Mouse (Mus musculus): ENCODE results near the gene Sema6d. TPM values are rescaled to one million over a fixed set of nuclear protein-coding genes. Genes with fewer than 3 reads are reported as not detected.

Sema6d gene
- polyA plus RNA-seq, 1 experiment: 0.60 TPM

GRCm38 (mm10) chr2:124369991-124370390, 280.2 kb downstream of the Sema6d start:
- Histone ChIP-seq H3K4me1 (ENCODE audit: control insufficient read depth, insufficient read depth, low read length) (no peaks in the 10 kb centered on the region), H3K27me3 (ENCODE audit: control insufficient read depth, insufficient read depth, low read length, poor library complexity, severe bottlenecking) (no peaks in the 10 kb centered on the region), H3K4me3 (ENCODE audit: low read depth, low read length) (no peak overlapping the region), H3K9ac (ENCODE audit: low read depth, poor library complexity, severe bottlenecking) (no peak overlapping the region), H3K36me3 (ENCODE audit: control insufficient read depth, insufficient read depth, low read length, poor library complexity, severe bottlenecking) (no peaks in the 10 kb centered on the region), H3K27ac (ENCODE audit: insufficient read depth, low read length) (no peak overlapping the region), H3K9me3 (replicated peaks; ENCODE audit: control insufficient read depth, insufficient read depth, low read length, poor library complexity, severe bottlenecking) (no peaks in the 10 kb centered on the region)
- TF ChIP-seq EP300 (IDR thresholded peaks at IDR 0.05; ENCODE audit: insufficient read depth, low read depth, low read length) (no peak), POLR2A (IDR thresholded peaks at IDR 0.05; ENCODE audit: insufficient read depth, low read length) (no peak), CTCF (IDR thresholded peaks at IDR 0.05; ENCODE audit: low read depth, low read length) (no peak)

GRCm38 (mm10) chr2:124371363-124371762, 281.6 kb downstream of the Sema6d start:
- no peak overlapping the region for H3K4me3 ChIP-seq (ENCODE audit: low read depth, low read length)
- no peak for TF ChIP-seq EP300 (IDR thresholded peaks at IDR 0.05; ENCODE audit: insufficient read depth, low read depth, low read length)
- no peak for TF ChIP-seq CTCF (IDR thresholded peaks at IDR 0.05; ENCODE audit: low read depth, low read length)
- TF ChIP-seq POLR2A (IDR thresholded peaks at IDR 0.05; ENCODE audit: insufficient read depth, low read length): no peak
- no peak overlapping the region for H3K27ac ChIP-seq (ENCODE audit: insufficient read depth, low read length)
- no peaks in the 10 kb centered on the region for H3K36me3 ChIP-seq (ENCODE audit: control insufficient read depth, insufficient read depth, low read length, poor library complexity, severe bottlenecking)
- H3K9ac ChIP-seq (ENCODE audit: low read depth, poor library complexity, severe bottlenecking): no peak overlapping the region
- H3K9me3 ChIP-seq (replicated peaks; ENCODE audit: control insufficient read depth, insufficient read depth, low read length, poor library complexity, severe bottlenecking): no peaks in the 10 kb centered on the region
- no peaks in the 10 kb centered on the region for H3K27me3 ChIP-seq (ENCODE audit: control insufficient read depth, insufficient read depth, low read length, poor library complexity, severe bottlenecking)
- no peaks in the 10 kb centered on the region for H3K4me1 ChIP-seq (ENCODE audit: control insufficient read depth, insufficient read depth, low read length)

- Histone ChIP-seq H3K4me1 (ENCODE audit: control insufficient read depth, insufficient read depth, low read length) (no peaks in the 10 kb centered on the region), H3K27me3 (ENCODE audit: control insufficient read depth, insufficient read depth, low read length, poor library complexity, severe bottlenecking) (no peaks in the 10 kb centered on the region), H3K9me3 (replicated peaks; ENCODE audit: control insufficient read depth, insufficient read depth, low read length, poor library complexity, severe bottlenecking) (no peaks in the 10 kb centered on the region), H3K27ac (ENCODE audit: insufficient read depth, low read length) (no peak overlapping the region), H3K4me3 (ENCODE audit: low read depth, low read length) (no peak overlapping the region), H3K36me3 (ENCODE audit: control insufficient read depth, insufficient read depth, low read length, poor library complexity, severe bottlenecking) (no peaks in the 10 kb centered on the region), H3K9ac (ENCODE audit: low read depth, poor library complexity, severe bottlenecking) (no peak overlapping the region)
- TF ChIP-seq CTCF (IDR thresholded peaks at IDR 0.05; ENCODE audit: low read depth, low read length): no peak
- no peak for TF ChIP-seq POLR2A (IDR thresholded peaks at IDR 0.05; ENCODE audit: insufficient read depth, low read length)
- no peak for TF ChIP-seq EP300 (IDR thresholded peaks at IDR 0.05; ENCODE audit: insufficient read depth, low read depth, low read length)
Observed at GRCm38 (mm10) chr2:124385053-124385452, 295.3 kb downstream of the Sema6d start.

- H3K4me3 ChIP-seq (ENCODE audit: low read depth, low read length): no peak overlapping the region
- H3K27ac ChIP-seq (ENCODE audit: insufficient read depth, low read length): no peak overlapping the region
- TF ChIP-seq POLR2A (IDR thresholded peaks at IDR 0.05; ENCODE audit: insufficient read depth, low read length) (no peak), EP300 (IDR thresholded peaks at IDR 0.05; ENCODE audit: insufficient read depth, low read depth, low read length) (no peak), CTCF (IDR thresholded peaks at IDR 0.05; ENCODE audit: low read depth, low read length) (no peak)
- no peaks in the 10 kb centered on the region for H3K9me3 ChIP-seq (replicated peaks; ENCODE audit: control insufficient read depth, insufficient read depth, low read length, poor library complexity, severe bottlenecking)
- H3K36me3 ChIP-seq (ENCODE audit: control insufficient read depth, insufficient read depth, low read length, poor library complexity, severe bottlenecking): no peaks in the 10 kb centered on the region
- no peaks in the 10 kb centered on the region for H3K27me3 ChIP-seq (ENCODE audit: control insufficient read depth, insufficient read depth, low read length, poor library complexity, severe bottlenecking)
- no peak overlapping the region for H3K9ac ChIP-seq (ENCODE audit: low read depth, poor library complexity, severe bottlenecking)
- no peaks in the 10 kb centered on the region for H3K4me1 ChIP-seq (ENCODE audit: control insufficient read depth, insufficient read depth, low read length)
Observed at GRCm38 (mm10) chr2:124385722-124386121, 296.0 kb downstream of the Sema6d start.

GRCm38 (mm10) chr2:124388269-124388668, 298.5 kb downstream of the Sema6d start:
- Histone ChIP-seq H3K27ac (ENCODE audit: insufficient read depth, low read length) (no peak overlapping the region), H3K9ac (ENCODE audit: low read depth, poor library complexity, severe bottlenecking) (no peak overlapping the region), H3K27me3 (ENCODE audit: control insufficient read depth, insufficient read depth, low read length, poor library complexity, severe bottlenecking) (no peaks in the 10 kb centered on the region), H3K4me3 (ENCODE audit: low read depth, low read length) (no peak overlapping the region), H3K36me3 (ENCODE audit: control insufficient read depth, insufficient read depth, low read length, poor library complexity, severe bottlenecking) (no peaks in the 10 kb centered on the region), H3K4me1 (ENCODE audit: control insufficient read depth, insufficient read depth, low read length) (no peaks in the 10 kb centered on the region), H3K9me3 (replicated peaks; ENCODE audit: control insufficient read depth, insufficient read depth, low read length, poor library complexity, severe bottlenecking) (no peaks in the 10 kb centered on the region)
- no peak for TF ChIP-seq POLR2A (IDR thresholded peaks at IDR 0.05; ENCODE audit: insufficient read depth, low read length)
- no peak for TF ChIP-seq CTCF (IDR thresholded peaks at IDR 0.05; ENCODE audit: low read depth, low read length)
- no peak for TF ChIP-seq EP300 (IDR thresholded peaks at IDR 0.05; ENCODE audit: insufficient read depth, low read depth, low read length)

GRCm38 (mm10) chr2:124396733-124397132, 307.0 kb downstream of the Sema6d start:
- Histone ChIP-seq H3K9ac (ENCODE audit: low read depth, poor library complexity, severe bottlenecking) (no peak overlapping the region), H3K4me3 (ENCODE audit: low read depth, low read length) (no peak overlapping the region), H3K9me3 (replicated peaks; ENCODE audit: control insufficient read depth, insufficient read depth, low read length, poor library complexity, severe bottlenecking) (no peaks in the 10 kb centered on the region), H3K4me1 (ENCODE audit: control insufficient read depth, insufficient read depth, low read length) (no peaks in the 10 kb centered on the region), H3K27ac (ENCODE audit: insufficient read depth, low read length) (no peak overlapping the region), H3K27me3 (ENCODE audit: control insufficient read depth, insufficient read depth, low read length, poor library complexity, severe bottlenecking) (no peaks in the 10 kb centered on the region), H3K36me3 (ENCODE audit: control insufficient read depth, insufficient read depth, low read length, poor library complexity, severe bottlenecking) (no peaks in the 10 kb centered on the region)
- TF ChIP-seq CTCF (IDR thresholded peaks at IDR 0.05; ENCODE audit: low read depth, low read length) (no peak), POLR2A (IDR thresholded peaks at IDR 0.05; ENCODE audit: insufficient read depth, low read length) (no peak)

All from ES-Bruce4 (cell line).